Mouse (Mus musculus) thymus, adult 2 months (tissue): Measurements from ENCODE around the gene Olfr1353. TPM values are rescaled to one million over a fixed set of nuclear protein-coding genes. Genes with fewer than 3 reads are reported as not detected.
"Not testable (repeated sequence)": the region's sequence is repeated elsewhere in the genome, so short reads cannot be mapped to it uniquely, and the experiment has no call there.

ENCODE experiments used
- DNase-seq: peaks from one replicate; pipeline ENCODE4 v3.0.0; 2021
- H3K27ac ChIP-seq: fragments of 200-500 bp; 2 replicates; pipeline ENCODE4 v1.5.1; 2012; ENCODE audit warnings: low read length, control low read depth; ENCODE audit not compliant: control insufficient read depth, insufficient read depth
- H3K27me3 ChIP-seq: fragments of 200-500 bp; 2 replicates; pipeline ENCODE4 v1.6.1; 2012; ENCODE audit warnings: mild to moderate bottlenecking, low read length, moderate library complexity, mixed read lengths; ENCODE audit not compliant: control insufficient read depth, insufficient read depth
- H3K36me3 ChIP-seq: fragments of 200-500 bp; 2 replicates; pipeline ENCODE4 v1.6.1; 2012; ENCODE audit warnings: mild to moderate bottlenecking, low read length, moderate library complexity; ENCODE audit not compliant: control insufficient read depth, insufficient read depth
- H3K4me1 ChIP-seq: fragments of 200-500 bp; replicated peaks from 2 replicates; pipeline ENCODE4 v1.6.1; 2012; ENCODE audit warnings: low read length; ENCODE audit not compliant: control insufficient read depth, insufficient read depth
- H3K4me3 ChIP-seq: fragments of 200-500 bp; 2 replicates; pipeline ENCODE4 v1.5.1; 2012; ENCODE audit warnings: mild to moderate bottlenecking, low read length, control low read depth, moderate library complexity; ENCODE audit not compliant: control insufficient read depth, insufficient read depth
- CTCF ChIP-seq: fragments of 200-500 bp; IDR thresholded peaks from 2 replicates; pipeline ENCODE4 v1.5.1; 2012; ENCODE audit warnings: mild to moderate bottlenecking, control low read depth, low read length, moderate library complexity, borderline replicate concordance; ENCODE audit not compliant: control insufficient read depth, poor library complexity, insufficient read depth; ENCODE audit errors: extremely low read depth
- POLR2A ChIP-seq: fragments of 200-500 bp; IDR thresholded peaks from 2 replicates; pipeline ENCODE4 v1.6.1; 2012; ENCODE audit warnings: mild to moderate bottlenecking, low read length, control low read depth, moderate library complexity; ENCODE audit not compliant: control insufficient read depth, poor library complexity, insufficient read depth; ENCODE audit errors: extremely low read depth
- WGBS: fragments of 180-500 bp; shearing (Covaris S2); methylation state at CpG from one replicate; pipeline ENCODE4 v1.1.7; 2018; 5-methylcytosine and 5-hydroxymethylcytosine counted together
- polyA plus RNA-seq: library from polyadenylated mRNA; depleted of rRNA; stranded (reverse); fragments of >200 nt; gene quantifications from 2 replicates; pipeline ENCODE4 v1.2.3, GENCODE M21; 2012; rRNA removed

Olfr1353 gene
- not detected in 2 replicates for polyA plus RNA-seq

GRCm38 (mm10) chr10:78963009-78963408 is at the start of gene Olfr1353:
Gene Olfr1353, plus strand, starts transcription at chr10:78963309.
- not testable (repeated sequence) for H3K4me1 ChIP-seq, H3K4me3 ChIP-seq, DNase-seq, H3K27ac ChIP-seq, H3K36me3 ChIP-seq, H3K27me3 ChIP-seq

GRCm38 (mm10) chr10:78950336-78950735 is 12.8 kb upstream of the Olfr1353 start, which contains the start of gene Olfr8:
Gene Olfr8, plus strand, starts transcription at chr10:78950636.
- not testable (repeated sequence) for H3K4me1 ChIP-seq, H3K27ac ChIP-seq, H3K27me3 ChIP-seq, H3K36me3 ChIP-seq, H3K4me3 ChIP-seq, DNase-seq
- WGBS, result 88% methylated on average over 1 of the region's 1 CpGs

- TF ChIP-seq CTCF (no peak), POLR2A (no peak)
- Histone ChIP-seq H3K27me3 (no peaks in the 10 kb centered on the region), H3K27ac (no peak within 1 kb of the TSS), H3K36me3 (no peaks in the 10 kb centered on the region), H3K4me1 (no peaks in the 10 kb centered on the region), H3K4me3 (no peak within 1 kb of the TSS)
- DNase-seq, result no peak
These were observed 17.6 kb downstream of the Olfr1353 start, which contains the start of gene Olfr1352 for GRCm38 (mm10) chr10:78980750-78981149. Gene Olfr1352, plus strand, starts transcription at chr10:78981050.

- no peak within 1 kb of the TSS for H3K4me3 ChIP-seq
- no peak within 1 kb of the TSS for H3K27ac ChIP-seq
- WGBS, result 83% methylated on average over 1 of the region's 1 CpGs
- H3K4me1 ChIP-seq, result no peaks in the 10 kb centered on the region
- no peak for TF ChIP-seq POLR2A
- no peak for TF ChIP-seq CTCF
- no peak for DNase-seq
- H3K27me3 ChIP-seq, result no peaks in the 10 kb centered on the region
- H3K36me3 ChIP-seq, result no peaks in the 10 kb centered on the region
These were observed 49.1 kb downstream of the Olfr1353 start, which contains the start of gene Olfr1351 for GRCm38 (mm10) chr10:79012172-79012571. Gene Olfr1351, plus strand, starts transcription at chr10:79012472.

Other genes starting within 250 kb of the Olfr1353 start
- 0.06 and 0.24 TPM in 2 replicates for gene Casp14, start 245.0 kb upstream of the Olfr1353 start, polyA plus RNA-seq
- gene Ccdc105, start 210.2 kb upstream of the Olfr1353 start, polyA plus RNA-seq, result 0.13 TPM in 1 of 2 replicates, not detected in the other
- not detected in 2 replicates for gene Slc1a6, start 182.8 kb upstream of the Olfr1353 start, polyA plus RNA-seq
- gene Olfr1356, start 111.1 kb upstream of the Olfr1353 start, polyA plus RNA-seq, result not detected in 2 replicates
- not detected in 2 replicates for gene Olfr1355, start 87.8 kb upstream of the Olfr1353 start, polyA plus RNA-seq
- gene Olfr1354, start 50.1 kb upstream of the Olfr1353 start, polyA plus RNA-seq, result not detected in 2 replicates
- not detected in 2 replicates for gene Olfr8, start 12.7 kb upstream of the Olfr1353 start, polyA plus RNA-seq
- gene Olfr1352, start 17.7 kb downstream of the Olfr1353 start, polyA plus RNA-seq, result not detected in 2 replicates
- gene Olfr1351, start 49.2 kb downstream of the Olfr1353 start, polyA plus RNA-seq, result not detected in 2 replicates
- not detected in 2 replicates for gene Olfr57, start 65.4 kb downstream of the Olfr1353 start, polyA plus RNA-seq
- gene 2610008E11Rik, start 134.3 kb downstream of the Olfr1353 start, polyA plus RNA-seq, result 2.0 and 2.5 TPM in 2 replicates
- not detected in 2 replicates for gene Vmn2r80, start 185.5 kb downstream of the Olfr1353 start, polyA plus RNA-seq